Mouse (Mus musculus): ENCODE results near the gene Nxnl2. TPM values are rescaled to one million over a fixed set of nuclear protein-coding genes. Genes with fewer than 3 reads are reported as not detected.

Gene Nxnl2
- polyA plus RNA-seq (2017; shearing (Covaris generic)), result not detected

GRCm38 (mm10) chr13:51170691-51171680 lies at the start of gene Nxnl2:
Gene Nxnl2, plus strand, starts transcription at chr13:51171022.

Other genes with a start within 250 kb of the Nxnl2 start
- gene Spin1, start 70.1 kb upstream of the Nxnl2 start, polyA plus RNA-seq (2017; shearing (Covaris generic)), result 51.4 TPM
- not detected for gene S1pr3, start 237.6 kb downstream of the Nxnl2 start, polyA plus RNA-seq (2017; shearing (Covaris generic))